Mouse (Mus musculus): ENCODE results near the gene Fam180a. TPM values are rescaled to one million over a fixed set of nuclear protein-coding genes. Genes with fewer than 3 reads are reported as not detected.

The Fam180a gene
- total and polyA plus RNA-seq, 3 experiments = not detected

DNA sequence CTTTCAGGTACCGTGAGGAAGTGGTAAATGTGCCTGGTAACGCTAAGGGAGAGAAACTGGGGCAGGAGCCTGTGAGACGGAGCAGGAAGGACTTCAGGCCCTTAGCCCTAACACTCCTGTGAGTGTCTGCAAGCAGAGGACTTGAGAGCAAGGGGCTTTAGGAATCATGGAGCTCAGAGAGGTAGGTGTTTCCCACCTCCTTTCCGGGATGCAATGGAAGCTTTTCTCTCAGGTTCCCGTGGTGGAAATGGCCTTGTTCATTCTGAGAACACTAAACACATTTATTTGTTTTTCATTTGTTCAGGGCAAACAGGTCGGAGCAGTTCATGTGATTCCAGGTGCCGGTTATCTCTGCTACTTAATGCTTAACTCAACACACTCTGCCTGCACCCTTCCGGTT is 11.9 kb upstream of the Fam180a start:
- no peaks in the 10 kb centered on the region for H3K79me2 ChIP-seq (replicated peaks; ENCODE audit: control insufficient read depth, extremely low read depth, insufficient read depth, poor library complexity, severe bottlenecking)
- no peaks in the 10 kb centered on the region for H3K9me3 ChIP-seq (replicated peaks; ENCODE audit: low read length)
- H3K4me2 ChIP-seq (ENCODE audit: insufficient read depth, low read depth, poor library complexity, severe bottlenecking) = no peak overlapping the region
- no peak overlapping the region for H3K4me3 ChIP-seq (replicated peaks in 1 of 3; ENCODE audit: low read depth in 2 of 3, low read length in 2 of 3, poor library complexity in 1 of 3)
- H3K9ac ChIP-seq (ENCODE audit: insufficient read depth, low read depth) = no peak overlapping the region
- H3K4me1 ChIP-seq (ENCODE audit: control insufficient read depth in 1 of 2, insufficient read depth in 2 of 2) = no peaks in the 10 kb centered on the region
- no peaks in the 10 kb centered on the region for H3K36me3 ChIP-seq (replicated peaks in 1 of 2; ENCODE audit: control insufficient read depth in 1 of 2, insufficient read depth in 1 of 2, low read length in 1 of 2)
- no peak for TF ChIP-seq ZKSCAN1 (IDR thresholded peaks at IDR 0.05; ENCODE audit: borderline replicate concordance, low read depth, low read length)
- TF ChIP-seq MAX (IDR thresholded peaks at IDR 0.05; ENCODE audit: low read length) = no peak
- TF ChIP-seq RCOR1 (conservative IDR thresholded peaks at IDR 0.05; ENCODE audit: low read depth, low read length) = no peak
- TF ChIP-seq JUND (conservative IDR thresholded peaks at IDR 0.05; ENCODE audit: low read depth, low read length) = no peak
- no peak for TF ChIP-seq USF2 (conservative IDR thresholded peaks at IDR 0.05; ENCODE audit: low read depth, low read length)
- no peak for TF ChIP-seq HCFC1 (IDR thresholded peaks at IDR 0.05; ENCODE audit: low read depth, low read length)
- no peak for TF ChIP-seq USF1 (IDR thresholded peaks at IDR 0.05; ENCODE audit: low read depth, low read length)
- TF ChIP-seq EP300 (IDR thresholded peaks at IDR 0.05; ENCODE audit: low read length) = no peak
- TF ChIP-seq BHLHE40 (IDR thresholded peaks at IDR 0.05; ENCODE audit: low read depth, low read length) = no peak
- no peak for TF ChIP-seq ZMIZ1 (IDR thresholded peaks at IDR 0.05; ENCODE audit: low read depth, low read length)
- no peak for DNase-seq (ENCODE audit: extremely low read depth)
- no peak overlapping the region for H3K27ac ChIP-seq (ENCODE audit: insufficient read depth, low read depth)
- in situ Hi-C loops (cut with MboI; ENCODE audit: low pct_ligation_motif_present, low pct_unique_long_range_greater_than_20kb, low sequenced_read_pairs) = no loop called here
- dilution Hi-C loops (cut with MboI; ENCODE audit: extremely low pct_ligation_motif_present, extremely low pct_unique_long_range_greater_than_20kb, low sequenced_read_pairs) = no loop called here
- H3K27me3 ChIP-seq (replicated peaks) = no peaks in the 10 kb centered on the region

DNA sequence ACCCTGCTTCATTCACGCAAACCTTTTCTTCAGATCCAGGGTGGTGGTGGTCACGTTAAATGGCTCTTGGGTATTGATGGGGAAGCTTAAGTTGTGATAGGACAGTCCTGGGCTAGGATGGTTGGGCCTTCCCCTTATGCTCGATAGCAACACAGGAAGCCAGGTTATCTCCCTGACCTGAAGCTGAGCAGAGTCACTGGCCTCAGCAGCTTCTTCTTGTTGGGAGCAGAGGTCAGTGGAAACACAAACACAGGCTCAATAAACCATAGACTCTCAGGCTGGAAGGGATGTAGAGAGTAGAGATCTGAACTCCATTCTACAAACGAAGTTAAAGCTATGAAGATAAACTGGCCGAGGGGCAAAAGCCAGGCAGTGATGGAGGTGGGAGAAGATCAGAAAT is 9.5 kb upstream of the Fam180a start:
- Histone ChIP-seq H3K4me3 (replicated peaks in 1 of 3; ENCODE audit: low read depth in 2 of 3, low read length in 2 of 3, poor library complexity in 1 of 3) (no peak overlapping the region), H3K36me3 (replicated peaks in 1 of 2; ENCODE audit: control insufficient read depth in 1 of 2, insufficient read depth in 1 of 2, low read length in 1 of 2) (no peaks in the 10 kb centered on the region), H3K27ac (ENCODE audit: insufficient read depth, low read depth) (no peak overlapping the region), H3K79me2 (replicated peaks; ENCODE audit: control insufficient read depth, extremely low read depth, insufficient read depth, poor library complexity, severe bottlenecking) (no peaks in the 10 kb centered on the region), H3K4me1 (ENCODE audit: control insufficient read depth in 1 of 2, insufficient read depth in 2 of 2) (no peaks in the 10 kb centered on the region), H3K9ac (ENCODE audit: insufficient read depth, low read depth) (no peak overlapping the region), H3K4me2 (ENCODE audit: insufficient read depth, low read depth, poor library complexity, severe bottlenecking) (no peak overlapping the region), H3K27me3 (replicated peaks) (no peaks in the 10 kb centered on the region), H3K9me3 (replicated peaks; ENCODE audit: low read length) (no peaks in the 10 kb centered on the region)
- dilution Hi-C loops (cut with MboI; ENCODE audit: extremely low pct_ligation_motif_present, extremely low pct_unique_long_range_greater_than_20kb, low sequenced_read_pairs) (no loop called here), in situ Hi-C loops (cut with MboI; ENCODE audit: low pct_ligation_motif_present, low pct_unique_long_range_greater_than_20kb, low sequenced_read_pairs) (no loop called here)
- no peak for DNase-seq (ENCODE audit: extremely low read depth)
- TF ChIP-seq IRF4 (IDR thresholded peaks at IDR 0.05; ENCODE audit: low read depth, low read length) (no peak), SMC3 (IDR thresholded peaks at IDR 0.05; ENCODE audit: low read depth, low read length) (no peak), CHD1 (IDR thresholded peaks at IDR 0.05; ENCODE audit: low read depth, low read length) (no peak), BHLHE40 (IDR thresholded peaks at IDR 0.05; ENCODE audit: low read depth, low read length) (no peak), USF1 (IDR thresholded peaks at IDR 0.05; ENCODE audit: low read depth, low read length) (no peak), ZC3H11A (IDR thresholded peaks at IDR 0.05; ENCODE audit: low read depth, low read length) (no peak), KAT2A (IDR thresholded peaks at IDR 0.05; ENCODE audit: insufficient replicate concordance, low read length) (no peak), HCFC1 (IDR thresholded peaks at IDR 0.05; ENCODE audit: low read depth, low read length) (no peak), MXI1 (IDR thresholded peaks at IDR 0.05; ENCODE audit: low read depth, low read length) (no peak), ZKSCAN1 (IDR thresholded peaks at IDR 0.05; ENCODE audit: borderline replicate concordance, low read depth, low read length) (no peak), JUND (conservative IDR thresholded peaks at IDR 0.05; ENCODE audit: low read depth, low read length) (no peak), RCOR1 (conservative IDR thresholded peaks at IDR 0.05; ENCODE audit: low read depth, low read length) (no peak), MAX (IDR thresholded peaks at IDR 0.05; ENCODE audit: low read length) (no peak), MAZ (IDR thresholded peaks at IDR 0.05; ENCODE audit: low read depth, low read length) (no peak), CHD2 (IDR thresholded peaks at IDR 0.05; ENCODE audit: low read length) (no peak), SIN3A (IDR thresholded peaks at IDR 0.05; ENCODE audit: low read length) (no peak), UBTF (IDR thresholded peaks at IDR 0.05; ENCODE audit: low read depth, low read length) (no peak), POLR2AphosphoS2 (IDR thresholded peaks at IDR 0.05; ENCODE audit: low read depth, low read length) (no peak)
